Mouse (Mus musculus): Measurements from ENCODE around the gene Fam133b.

GRCm38 (mm10) chr5:3511097-3511795 is 32.4 kb upstream of the Fam133b start:
- no peak for TF ChIP-seq POLR2A (IDR thresholded peaks at IDR 0.05; ENCODE audit: low read depth, low read length)
- TF ChIP-seq CTCF (IDR thresholded peaks at IDR 0.05; ENCODE audit: borderline replicate concordance, insufficient read depth, low read length), result no peak
